Mouse (Mus musculus) T-helper 17 cell (primary cell): ENCODE measurements at regions not wholly inside any gene's neighbourhood (a gene's known extent, or its start where the extent isn't known, plus 50 kb on each side); places are given as distances from the start of the nearest gene placed in this dataset.

Experiments used
- in situ Hi-C, 2 experiments: fragments of 300-600 bp; cut with MboI, MseI; formaldehyde crosslinking; loops; 1 replicate in 1 of 2; 2 replicates in 1 of 2; pipeline ENCODE4 v1.15.1; 2025; ENCODE audit warnings: high pct_unique_total_duplicates in 2 of 2

GRCm38 (mm10) chr3:63638572-63638971 lies 154.9 kb upstream of the Gm34302 start:
- in situ Hi-C loops = no loop called here

GRCm38 (mm10) chr3:63637913-63638312 lies 154.2 kb upstream of the Gm34302 start:
- in situ Hi-C loops = no loop called here

GRCm38 (mm10) chr3:63627724-63628123 lies 144.0 kb upstream of the Gm34302 start:
- in situ Hi-C loops = no loop called here

GRCm38 (mm10) chr3:63616127-63616526 lies 132.4 kb upstream of the Gm34302 start:
- in situ Hi-C loops = no loop called here

GRCm38 (mm10) chr3:63613652-63614051 lies 130.0 kb upstream of the Gm34302 start:
- in situ Hi-C loops = no loop called here

GRCm38 (mm10) chr3:63612767-63613363 lies 129.2 kb upstream of the Gm34302 start:
- in situ Hi-C loops = no loop called here

GRCm38 (mm10) chr3:63610113-63610919 lies 126.6 kb upstream of the Gm34302 start:
- in situ Hi-C loops = no loop called here

GRCm38 (mm10) chr3:63609454-63610112 lies 125.9 kb upstream of the Gm34302 start:
- in situ Hi-C loops = no loop called here

- in situ Hi-C loops = no loop called here
Measured at GRCm38 (mm10) chr3:63582717-63583696, 99.3 kb upstream of the Gm34302 start.

- in situ Hi-C loops = no loop called here
Measured at GRCm38 (mm10) chr3:63582180-63582579, 98.5 kb upstream of the Gm34302 start.

- in situ Hi-C loops = loop anchor here (10.0 to 25.0 kb wide), 2 partner anchors 344 to 1217 kb away; no protein-coding TSS in a partner anchor
Measured at GRCm38 (mm10) chr3:63570607-63571353, 87.1 kb upstream of the Gm34302 start.

GRCm38 (mm10) chr3:63570082-63570481 lies 86.4 kb upstream of the Gm34302 start:
- in situ Hi-C loops = loop anchor here (10.0 to 25.0 kb wide), 2 partner anchors 345 to 1217 kb away; no protein-coding TSS in a partner anchor

- in situ Hi-C loops = loop anchor here (10.0 to 25.0 kb wide), 2 partner anchors 366 to 1218 kb away; no protein-coding TSS in a partner anchor
Measured at GRCm38 (mm10) chr3:63569004-63569596, 85.4 kb upstream of the Gm34302 start.

GRCm38 (mm10) chr3:63567726-63568125 lies 84.0 kb upstream of the Gm34302 start:
- in situ Hi-C loops = loop anchor here (10.0 to 25.0 kb wide), 2 partner anchors 367 to 1220 kb away; no protein-coding TSS in a partner anchor

GRCm38 (mm10) chr3:63563057-63563456 lies 79.4 kb upstream of the Gm34302 start:
- in situ Hi-C loops = loop anchor here (10.0 to 25.0 kb wide), 2 partner anchors 372 to 1224 kb away; no protein-coding TSS in a partner anchor

- in situ Hi-C loops = loop anchor here (10.0 to 25.0 kb wide), 2 partner anchors 372 to 1225 kb away; no protein-coding TSS in a partner anchor
Measured at GRCm38 (mm10) chr3:63562532-63562931, 78.9 kb upstream of the Gm34302 start.

- in situ Hi-C loops = loop anchor here (10.0 to 25.0 kb wide), 2 partner anchors 374 to 1227 kb away; no protein-coding TSS in a partner anchor
Measured at GRCm38 (mm10) chr3:63560745-63561151, 77.1 kb upstream of the Gm34302 start.

GRCm38 (mm10) chr3:63556741-63557140 lies 73.1 kb upstream of the Gm34302 start:
- in situ Hi-C loops = loop anchor here (5.0 to 25.0 kb wide), 3 partner anchors 306 to 1818 kb away; no protein-coding TSS in a partner anchor

- in situ Hi-C loops = loop anchor here (5.0 to 25.0 kb wide), 4 partner anchors 307 to 1820 kb away; no protein-coding TSS in a partner anchor
Measured at GRCm38 (mm10) chr3:63554872-63555271, 71.2 kb upstream of the Gm34302 start.
